Mouse (Mus musculus): ENCODE data around the gene Med4. TPM values are rescaled to one million over a fixed set of nuclear protein-coding genes. Genes with fewer than 3 reads are reported as not detected.

Gene Med4
- total and polyA plus RNA-seq, 2 experiments = 6.1 to 11.2 TPM

DNA sequence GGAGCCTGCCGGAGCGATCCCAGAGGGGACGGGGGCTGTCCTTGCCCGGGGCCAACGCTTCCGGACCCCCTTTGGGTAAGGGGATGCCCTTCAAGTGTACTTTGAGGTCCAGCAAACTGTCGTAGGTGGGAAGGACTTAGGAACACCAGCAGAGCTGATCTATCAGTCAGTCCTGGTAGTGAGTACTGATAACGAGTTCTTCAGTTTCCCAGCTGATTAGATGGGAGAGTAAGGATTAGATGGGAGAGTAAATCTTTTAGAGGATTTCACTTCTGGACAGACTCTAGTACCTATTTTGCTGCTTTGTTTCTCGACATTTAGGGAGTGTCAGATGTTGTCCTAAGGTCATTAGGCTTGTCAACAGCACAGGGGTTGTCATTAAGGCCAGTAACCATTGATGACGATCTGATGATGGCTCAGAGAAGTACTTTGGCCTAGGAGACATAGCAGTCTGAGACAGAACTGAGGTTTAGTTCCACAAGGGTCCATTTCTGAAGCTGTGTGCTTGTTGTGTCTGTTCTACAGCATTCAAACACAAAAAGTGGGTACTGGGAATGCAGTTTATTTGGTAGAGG is 43.4 kb downstream of the Med4 start:
- peak; percentile 75 for DNase-seq (ENCODE audit: extremely low read depth, low read depth, low spot score)
- Histone ChIP-seq H3K9ac (ENCODE audit: low read depth, low read length) (peak overlapping the region; percentile 97), H3K79me2 (ENCODE audit: control insufficient read depth, insufficient read depth, low read length) (peaks cover 32% of the 10 kb centered on the region), H3K27me3 (ENCODE audit: control insufficient read depth, insufficient read depth, low read length) (no peaks in the 10 kb centered on the region), H3K36me3 (ENCODE audit: control insufficient read depth, insufficient read depth, low read length) (peaks cover 4% of the 10 kb centered on the region; the same call in 1 of the 2 replicates), H3K4me1 (ENCODE audit: control insufficient read depth, insufficient read depth, low read length) (peaks cover 22% of the 10 kb centered on the region), H3K27ac (replicated peaks; ENCODE audit: insufficient read depth, low read depth, low read length) (peak overlapping the region; percentile 89), H3K4me3 (ENCODE audit: insufficient read depth, low read depth, low read length) (peak overlapping the region; percentile 93)
- TF ChIP-seq POLR2A (IDR thresholded peaks at IDR 0.05; ENCODE audit: extremely low read depth, insufficient read depth, low read length) (no peak), CTCF (IDR thresholded peaks at IDR 0.05; ENCODE audit: low read depth, low read length) (no peak)
- under 1% methylated on average over 10 of the region's 10 CpGs for WGBS

Other genes starting within 250 kb of the Med4 start
- 7.0 and 7.2 TPM in 2 replicates for gene Rb1, start 184.2 kb upstream of the Med4 start, total RNA-seq (2014; rRNA removed)
- 1.1 and 1.2 TPM in 2 replicates for gene Rb1, start 184.2 kb upstream of the Med4 start, polyA plus RNA-seq (2012; rRNA removed)
- gene Itm2b, start 124.7 kb upstream of the Med4 start, total RNA-seq (2014; rRNA removed) = 967 and 981 TPM in 2 replicates
- gene Itm2b, start 124.7 kb upstream of the Med4 start, polyA plus RNA-seq (2012; rRNA removed) = 1,187 and 1,239 TPM in 2 replicates
- 137 and 183 TPM in 2 replicates for gene Sucla2, start 15.3 kb downstream of the Med4 start, total RNA-seq (2014; rRNA removed)
- 36.5 and 38.1 TPM in 2 replicates for gene Sucla2, start 15.3 kb downstream of the Med4 start, polyA plus RNA-seq (2012; rRNA removed)
- 1.1 and 1.2 TPM in 2 replicates for gene Nudt15, start 38.2 kb downstream of the Med4 start, total RNA-seq (2014; rRNA removed)
- 0.86 and 0.92 TPM in 2 replicates for gene Nudt15, start 38.2 kb downstream of the Med4 start, polyA plus RNA-seq (2012; rRNA removed)
- gene Gm21750, start 151.2 kb downstream of the Med4 start, total RNA-seq (2014; rRNA removed) = not detected in 2 replicates
- not detected in 2 replicates for gene Gm21750, start 151.2 kb downstream of the Med4 start, polyA plus RNA-seq (2012; rRNA removed)